Mouse (Mus musculus) lung, postnatal 0 days (tissue): ENCODE data around the gene Ikbip. TPM values are rescaled to one million over a fixed set of nuclear protein-coding genes. Genes with fewer than 3 reads are reported as not detected.
A peak's percentile ranks its signal among the peaks of the same experiment; 100 is the strongest.

Experiments
- ATAC-seq: fragments of 200-750 bp; cut with Nextera tagmentation; 2 replicates; pipeline ENCODE4 v1.8.0; 2017; ENCODE audit warnings: moderate library complexity
- DNase-seq: peaks from one replicate; pipeline ENCODE4 v3.0.0-alpha.2; 2016; ENCODE audit warnings: low spot score
- H3K27ac ChIP-seq: fragments of 300-500 bp; sonication (generic); 2 replicates; pipeline ENCODE4 v1.5.1; 2014; ENCODE audit warnings: antibody characterized with exemption, mild to moderate bottlenecking, low read length, mixed read lengths
- H3K27me3 ChIP-seq: fragments of 300-500 bp; sonication (generic); replicated peaks from 2 replicates; pipeline ENCODE4 v1.6.1; 2014; ENCODE audit warnings: low read length, mixed read lengths; ENCODE audit not compliant: insufficient read depth
- H3K36me3 ChIP-seq: fragments of 300-500 bp; sonication (generic); 2 replicates; pipeline ENCODE4 v1.6.1; 2014; ENCODE audit warnings: low read length, mixed read lengths; ENCODE audit not compliant: insufficient read depth
- H3K4me1 ChIP-seq: fragments of 300-500 bp; sonication (generic); 2 replicates; pipeline ENCODE4 v1.6.1; 2014; ENCODE audit warnings: antibody characterized with exemption, low read depth, low read length, mixed read lengths; ENCODE audit not compliant: insufficient read depth
- H3K4me2 ChIP-seq: fragments of 300-500 bp; sonication (generic); replicated peaks from 2 replicates; pipeline ENCODE4 v1.6.1; 2014; ENCODE audit warnings: low read depth, mild to moderate bottlenecking, low read length, moderate library complexity, mixed read lengths
- H3K4me3 ChIP-seq: fragments of 300-500 bp; sonication (generic); 2 replicates; pipeline ENCODE4 v1.5.1; 2014; ENCODE audit warnings: low read depth, low read length
- H3K9ac ChIP-seq: fragments of 300-500 bp; sonication (generic); replicated peaks from 2 replicates; pipeline ENCODE4 v1.6.1; 2014; ENCODE audit warnings: low read depth, mild to moderate bottlenecking
- H3K9me3 ChIP-seq: fragments of 300-500 bp; sonication (generic); 2 replicates; pipeline ENCODE4 v1.6.1; 2016; ENCODE audit warnings: low read length, mixed read lengths
- CTCF ChIP-seq: IDR thresholded peaks from 2 replicates; pipeline ENCODE4 v1.5.1; 2016; ENCODE audit warnings: antibody characterized with exemption, mild to moderate bottlenecking
- EP300 ChIP-seq: IDR thresholded peaks from 2 replicates; pipeline ENCODE4 v1.6.1; 2016; ENCODE audit warnings: antibody characterized with exemption, mild to moderate bottlenecking, control low read depth
- WGBS: fragments of 180-500 bp; shearing (Covaris S2); extraction: QIAGEN DNeasy Blood & Tissue Kit; methylation state at CpG from one replicate; pipeline ENCODE4 v1.1.7; 2014; 5-methylcytosine and 5-hydroxymethylcytosine counted together
- polyA plus RNA-seq: library from polyadenylated mRNA; unstranded; fragments of >200 nt; fragmentation: Nextera tagmentation; extraction: Ambion mirVana; gene quantifications from 2 replicates; pipeline ENCODE4 v1.2.1, GENCODE M21; 2015

The Ikbip gene
- polyA plus RNA-seq, 1 experiment from 2014 or later: 31.6 TPM

GRCm38 (mm10) chr10:91102799-91103590 lies 20.3 kb downstream of the Ikbip start:
- H3K36me3 ChIP-seq: no peaks in the 10 kb centered on the region
- H3K27me3 ChIP-seq: no peaks in the 10 kb centered on the region
- no peak overlapping the region for H3K9ac ChIP-seq
- ATAC-seq (no peak), DNase-seq (no peak)
- no peak overlapping the region for H3K4me2 ChIP-seq
- 87% methylated on average over 14 of the region's 14 CpGs for WGBS
- H3K27ac ChIP-seq: no peak overlapping the region
- H3K9me3 ChIP-seq: no peaks in the 10 kb centered on the region
- no peak overlapping the region for H3K4me3 ChIP-seq
- TF ChIP-seq EP300 (no peak), CTCF (no peak)
- H3K4me1 ChIP-seq: no peaks in the 10 kb centered on the region

DNA sequence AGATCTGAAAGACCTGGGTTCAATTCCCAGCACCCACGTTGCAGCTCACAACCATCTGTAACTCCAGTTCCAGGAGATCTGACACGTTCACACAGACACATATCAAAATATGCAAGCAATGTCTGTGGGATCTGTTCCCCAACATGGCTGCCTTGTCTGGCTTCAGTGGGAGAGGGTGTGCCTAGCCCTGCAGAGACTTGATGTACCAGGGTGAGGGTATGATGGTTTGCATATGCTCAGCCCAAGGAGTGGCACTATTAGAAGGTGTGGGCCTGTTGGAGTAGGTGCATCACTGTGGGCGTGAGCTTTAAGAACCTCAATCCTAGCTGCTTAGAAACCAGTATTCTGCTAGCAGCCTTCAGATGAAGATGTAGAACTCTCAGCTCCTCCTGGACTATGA lies 23.2 kb downstream of the Ikbip start:
- Histone ChIP-seq H3K4me2 (no peak overlapping the region), H3K27ac (no peak overlapping the region), H3K4me3 (no peak overlapping the region), H3K9me3 (no peaks in the 10 kb centered on the region), H3K27me3 (no peaks in the 10 kb centered on the region), H3K9ac (no peak overlapping the region), H3K4me1 (no peaks in the 10 kb centered on the region), H3K36me3 (no peaks in the 10 kb centered on the region)
- DNase-seq (no peak), ATAC-seq (no peak)
- 84% methylated on average over 3 of the region's 3 CpGs for WGBS
- TF ChIP-seq CTCF (no peak), EP300 (no peak)

DNA sequence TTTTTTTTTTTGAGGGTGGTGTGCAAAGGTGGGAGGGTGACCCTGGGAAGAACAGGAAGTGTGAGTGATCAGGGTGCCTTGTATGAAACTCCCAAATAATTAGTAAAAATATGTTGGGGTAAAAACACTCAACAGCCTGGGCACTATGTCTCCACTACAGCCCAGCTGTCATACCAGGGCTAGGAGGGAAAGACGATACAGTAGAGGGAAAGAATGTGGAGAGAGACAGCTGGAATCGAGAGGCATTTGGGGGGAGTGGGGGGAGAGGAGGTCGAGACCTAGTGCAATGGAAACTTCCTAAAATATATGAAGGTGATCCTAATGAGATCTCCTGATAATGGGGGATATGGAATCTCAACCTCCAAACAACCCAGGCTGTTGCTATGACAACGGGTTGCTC lies 27.1 kb downstream of the Ikbip start:
- 63% methylated on average over 4 of the region's 4 CpGs for WGBS
- no peaks in the 10 kb centered on the region for H3K27me3 ChIP-seq
- no peak for TF ChIP-seq CTCF
- TF ChIP-seq EP300: no peak
- DNase-seq (no peak), ATAC-seq (no peak)
- H3K36me3 ChIP-seq: peaks cover 19% of the 10 kb centered on the region
- no peak overlapping the region for H3K4me2 ChIP-seq
- H3K9ac ChIP-seq: no peak overlapping the region
- H3K27ac ChIP-seq: no peak overlapping the region
- no peaks in the 10 kb centered on the region for H3K9me3 ChIP-seq
- no peak overlapping the region for H3K4me3 ChIP-seq
- no peaks in the 10 kb centered on the region for H3K4me1 ChIP-seq

DNA sequence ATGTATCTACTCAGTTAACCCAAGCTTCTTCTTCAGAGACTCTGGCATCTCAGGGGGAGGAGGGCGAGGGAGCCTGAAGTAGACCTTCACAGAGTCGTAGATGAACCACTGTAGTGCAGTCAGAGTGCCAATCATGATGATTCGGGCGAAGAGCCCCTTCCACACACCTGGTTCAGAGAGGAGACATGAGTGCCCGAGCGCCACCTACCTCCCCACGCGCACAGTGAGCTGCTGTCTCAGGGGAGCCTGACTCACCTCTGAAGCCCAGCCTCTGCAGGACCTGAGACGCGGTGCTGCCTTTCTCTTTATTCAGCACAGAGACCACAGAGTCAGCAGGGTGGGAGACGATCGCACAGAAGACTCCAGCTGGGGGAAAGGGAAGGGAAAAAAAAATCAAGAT lies 34.2 kb downstream of the Ikbip start:
- no peak for ATAC-seq
- Histone ChIP-seq H3K4me1 (no peaks in the 10 kb centered on the region; the same call in 1 of the 2 replicates), H3K27me3 (no peaks in the 10 kb centered on the region), H3K4me3 (no peak overlapping the region), H3K9me3 (no peaks in the 10 kb centered on the region), H3K36me3 (peaks cover 50% of the 10 kb centered on the region), H3K4me2 (no peak overlapping the region), H3K9ac (no peak overlapping the region), H3K27ac (no peak overlapping the region)
- DNase-seq: no peak
- 93% methylated on average over 12 of the region's 12 CpGs for WGBS
- TF ChIP-seq EP300 (no peak), CTCF (no peak)

GRCm38 (mm10) chr10:91122646-91123045 lies 39.9 kb downstream of the Ikbip start:
- Histone ChIP-seq H3K4me2 (peak overlapping the region; percentile 72), H3K36me3 (peaks cover 11% of the 10 kb centered on the region), H3K27ac (0 out of 2 replicates have a peak overlapping the region, but pooled peaks have one; percentile 95), H3K4me3 (peak overlapping the region; percentile 82), H3K27me3 (no peaks in the 10 kb centered on the region), H3K9ac (peak overlapping the region; percentile 91; the same call in 1 of the 2 replicates), H3K9me3 (no peaks in the 10 kb centered on the region), H3K4me1 (no peaks in the 10 kb centered on the region; the same call in 1 of the 2 replicates)
- ATAC-seq (no peak), DNase-seq (peak; percentile 22)
- 16% methylated on average over 6 of the region's 6 CpGs for WGBS
- no peak for TF ChIP-seq CTCF
- TF ChIP-seq EP300: no peak

DNA sequence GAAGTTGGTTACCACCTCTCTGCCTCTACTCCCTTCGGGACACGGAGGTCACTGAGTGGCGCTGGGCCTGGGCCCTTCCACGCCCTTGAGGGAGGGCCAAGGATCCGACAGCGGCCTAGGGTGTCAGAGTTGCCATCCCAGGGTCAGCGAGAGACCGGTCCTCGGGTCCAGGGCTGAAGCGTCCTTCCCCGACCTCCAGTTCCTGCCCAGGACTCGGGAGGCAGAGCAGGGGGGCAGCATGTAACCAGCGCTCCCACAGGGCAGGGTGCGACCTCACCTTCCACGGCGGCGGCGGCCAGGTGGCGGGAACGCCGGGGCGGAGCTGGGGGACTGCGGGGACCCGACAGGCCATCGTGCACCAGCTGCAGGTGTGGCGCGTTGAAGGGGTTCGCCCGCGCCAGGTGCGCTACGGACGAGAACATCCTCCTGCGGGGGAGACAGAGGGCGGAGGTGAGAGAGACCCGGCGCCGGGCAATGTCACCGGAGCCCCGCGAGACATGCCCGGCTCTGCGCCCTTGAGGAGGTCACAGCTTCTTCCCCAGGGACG lies 40.6 kb downstream of the Ikbip start:
- H3K27ac ChIP-seq: peak overlapping the region; percentile 95
- H3K9me3 ChIP-seq: no peaks in the 10 kb centered on the region
- peak overlapping the region; percentile 91 for H3K9ac ChIP-seq
- no peaks in the 10 kb centered on the region for H3K27me3 ChIP-seq
- DNase-seq (peak; percentile 75), ATAC-seq (peak; percentile 53)
- TF ChIP-seq EP300 (no peak), CTCF (0 out of 2 replicates have a peak, but pooled peaks have one; percentile 5)
- no peaks in the 10 kb centered on the region; the same call in 1 of the 2 replicates for H3K4me1 ChIP-seq
- H3K36me3 ChIP-seq: peaks cover 5% of the 10 kb centered on the region
- H3K4me2 ChIP-seq: peak overlapping the region; percentile 72
- WGBS: under 1% methylated on average over 44 of the region's 44 CpGs
- H3K4me3 ChIP-seq: peak overlapping the region; percentile 82
